Mouse (Mus musculus): Measurements from ENCODE around the gene Ccdc137.

Gene Ccdc137

DNA sequence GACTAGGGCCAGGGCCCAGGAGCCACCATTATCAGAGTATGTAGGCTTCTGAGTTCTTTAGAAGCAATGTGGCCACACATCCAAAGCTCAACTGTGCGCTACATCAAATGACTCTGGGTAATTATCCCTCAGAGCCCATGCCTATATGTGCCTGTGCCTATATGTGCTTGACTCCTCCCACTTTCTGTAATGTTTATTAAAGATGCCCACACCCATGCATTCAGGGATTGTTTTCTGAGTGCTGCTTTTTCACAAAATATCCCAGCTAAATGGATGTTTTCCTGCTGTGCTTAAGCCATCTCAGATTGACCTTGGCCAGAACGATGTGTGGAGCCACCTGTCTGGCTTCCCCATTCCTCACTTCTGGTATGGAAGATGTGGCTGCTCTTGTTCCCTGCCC is 5.6 kb downstream of the Ccdc137 start:
- DNase-seq (ENCODE audit: low spot score), result no peak

DNA sequence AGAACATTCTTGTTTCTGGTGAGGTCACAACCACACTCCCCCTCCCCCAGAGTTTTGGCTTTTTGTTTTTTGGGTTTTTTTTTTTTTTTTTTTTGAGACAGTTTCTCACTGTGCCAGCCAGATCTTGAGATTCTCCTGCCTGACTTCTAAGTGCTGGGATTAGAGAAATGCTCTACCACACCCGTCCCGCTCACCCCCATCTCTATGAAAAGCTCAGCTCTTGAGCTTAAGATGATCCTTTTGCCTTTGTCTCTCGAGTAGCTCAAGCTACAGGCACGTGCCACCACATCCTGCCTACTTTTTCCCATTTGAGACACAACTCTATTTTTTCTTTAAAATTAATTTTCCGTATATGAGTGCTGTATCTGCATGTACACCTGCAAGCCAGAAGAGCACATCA is 6.5 kb downstream of the Ccdc137 start:
- DNase-seq (ENCODE audit: low spot score), result no peak

DNA sequence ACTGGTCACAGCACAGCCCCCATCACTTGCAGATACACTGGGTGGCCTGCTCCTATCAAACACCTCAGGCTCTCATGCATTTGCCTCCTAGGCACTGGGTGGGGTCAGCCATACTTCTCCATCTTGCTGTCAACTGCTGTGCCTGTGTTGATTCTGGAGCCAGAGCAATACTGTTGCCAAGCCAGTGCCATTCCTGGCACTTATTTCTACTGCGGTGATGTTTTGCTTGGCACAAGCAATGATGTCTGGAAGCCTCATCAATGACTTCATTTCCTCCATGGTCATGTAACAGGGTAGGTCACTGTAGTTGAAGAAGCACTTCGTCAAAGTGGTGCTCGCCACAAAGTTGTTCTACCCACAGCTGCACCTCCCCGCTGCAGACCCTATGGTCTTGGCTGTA is 7.6 kb downstream of the Ccdc137 start:
- no peak for DNase-seq (ENCODE audit: low spot score)

DNA sequence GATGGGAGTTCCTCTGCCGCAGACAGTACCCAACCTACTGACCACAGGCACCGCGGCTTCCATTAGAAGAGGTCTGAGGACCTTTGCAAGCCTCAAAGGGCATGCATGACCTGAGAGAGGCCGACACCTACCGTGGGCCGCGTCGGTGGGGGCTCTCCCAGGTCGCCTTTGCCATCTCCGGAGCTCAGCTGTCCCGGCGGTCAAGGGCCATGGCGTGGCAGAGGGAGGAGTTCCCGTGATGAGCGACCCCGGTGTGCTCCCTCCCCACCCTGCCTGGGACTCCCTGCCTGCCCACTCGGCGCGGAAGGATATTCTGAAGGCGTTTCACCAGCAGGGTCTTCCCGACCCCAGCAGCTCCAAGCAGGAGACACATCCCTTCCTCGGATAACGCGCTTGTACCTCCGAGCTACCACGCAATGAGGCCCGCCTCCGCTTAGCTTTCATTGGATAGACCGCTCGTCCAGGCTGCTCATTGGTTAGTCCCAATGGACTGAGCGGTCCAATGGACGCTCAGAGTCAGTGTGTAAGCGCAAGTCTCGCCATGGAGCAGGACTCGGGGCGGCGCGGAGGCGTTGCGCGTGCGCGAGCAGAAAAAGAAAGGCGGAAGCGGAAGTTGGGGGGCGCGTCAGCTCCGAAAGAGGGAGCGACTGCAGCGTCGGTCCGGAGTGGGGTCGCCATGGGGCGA is 9.3 kb downstream of the Ccdc137 start, which contains the start of gene Arl16:
Gene Arl16 (minus strand): TSS at position 557 of the 685 bp plus-strand sequence.
- peak; percentile 99 for DNase-seq (ENCODE audit: low spot score)

DNA sequence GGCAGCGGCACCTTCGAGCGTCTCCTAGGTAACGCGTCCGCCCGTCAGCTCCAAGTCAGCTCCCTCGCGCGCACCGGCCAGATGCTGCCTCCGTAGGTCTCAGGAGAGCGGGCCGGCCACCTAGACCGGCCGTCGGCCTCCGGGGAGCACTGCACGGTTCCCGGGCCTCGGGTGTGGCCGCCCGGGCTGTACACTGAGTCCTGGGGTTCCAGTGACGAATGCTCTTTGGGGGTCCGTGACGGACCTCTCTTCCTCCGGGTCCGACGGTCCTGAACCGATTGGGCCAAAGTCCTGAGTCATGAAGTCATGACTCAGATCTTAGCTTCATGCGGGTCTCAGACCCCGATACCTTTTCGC is 9.8 kb downstream of the Ccdc137 start:
- no peak for DNase-seq (ENCODE audit: low spot score)

DNA sequence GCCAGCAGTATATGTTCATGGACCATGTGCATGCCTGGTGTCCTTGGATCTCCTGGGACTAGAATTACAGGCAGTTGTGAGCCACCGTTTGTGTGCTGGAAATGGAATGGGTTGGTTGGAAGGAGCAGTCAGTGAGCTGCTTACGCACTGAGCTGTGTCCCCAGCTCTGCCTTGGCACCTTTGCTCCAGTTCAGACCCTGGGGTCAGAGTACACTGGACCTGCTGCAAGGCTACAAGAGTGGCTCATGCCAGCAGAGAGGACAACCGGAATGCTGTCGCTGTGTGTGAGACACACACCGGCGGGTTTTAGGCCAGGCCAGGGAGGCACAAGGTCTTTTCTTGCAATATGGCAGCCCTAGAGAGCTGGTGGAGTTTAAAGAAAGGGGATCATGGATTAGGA is 14.1 kb downstream of the Ccdc137 start:
- DNase-seq (ENCODE audit: low spot score), result no peak

DNA sequence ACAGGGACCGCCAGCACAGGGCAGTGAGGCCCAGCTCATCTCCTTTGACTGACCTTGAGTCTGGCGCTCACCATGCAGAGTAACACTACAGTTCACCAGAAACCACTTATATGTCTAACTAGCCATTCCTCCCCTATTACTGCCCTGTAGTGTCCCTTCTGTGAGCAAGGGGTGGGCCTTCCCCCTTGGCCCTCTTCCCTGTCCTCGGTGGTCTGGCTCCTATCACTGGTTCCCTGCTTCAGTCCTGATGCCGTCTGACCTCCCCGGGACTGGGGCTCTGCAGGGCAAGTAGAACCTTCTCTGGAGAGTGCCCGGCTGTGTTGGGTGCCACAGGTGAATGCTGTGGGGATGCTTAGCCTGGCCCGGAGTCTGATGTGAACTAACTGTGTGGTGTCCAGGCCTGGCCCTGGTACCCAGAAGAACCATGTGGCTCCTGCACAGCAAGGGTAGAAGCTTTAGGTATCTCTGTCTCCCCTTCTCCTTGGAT is 25.6 kb downstream of the Ccdc137 start:
- DNase-seq (ENCODE audit: low spot score), result no peak

DNA sequence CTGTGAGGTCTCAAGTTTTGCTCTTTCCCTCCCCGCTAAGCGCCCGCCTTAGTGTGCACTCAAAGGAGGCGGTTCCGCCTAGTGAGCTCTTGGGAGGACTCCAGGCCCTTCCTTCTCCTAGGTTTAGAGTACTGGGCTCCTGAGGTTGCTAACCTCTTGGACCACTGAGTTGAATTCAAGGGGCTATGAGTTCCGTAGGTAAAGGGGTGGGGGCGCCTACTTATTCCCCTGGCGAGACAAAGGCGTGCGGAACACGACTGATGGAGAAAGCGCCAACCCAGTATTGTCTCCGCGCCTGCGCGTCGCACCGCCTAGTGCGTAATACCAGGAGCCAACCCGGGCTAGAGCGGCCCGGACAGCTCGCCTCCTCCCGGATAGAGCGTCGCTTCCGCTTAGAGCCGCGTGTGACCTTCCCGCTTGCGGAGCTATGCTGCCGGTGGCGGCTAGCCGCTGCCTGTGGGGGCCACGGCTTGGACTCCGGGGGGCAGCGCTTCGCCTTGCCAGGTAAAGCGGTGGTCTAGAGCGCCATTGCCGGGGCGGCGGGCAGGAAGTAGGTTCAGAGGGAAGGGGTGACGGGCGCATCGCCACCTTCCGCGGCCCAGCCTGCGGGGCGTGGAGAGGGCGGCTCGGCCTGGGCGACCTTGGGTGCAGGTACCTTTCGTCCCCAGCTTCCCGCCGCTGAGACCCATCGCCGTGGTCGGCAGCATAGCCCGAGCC is 26.5 kb downstream of the Ccdc137 start, which contains the start of gene Mrpl12:
Gene Mrpl12 (plus strand): TSS at position 349 of the 717 bp plus-strand sequence.
- peak; percentile 97 for DNase-seq (ENCODE audit: low spot score)

DNA sequence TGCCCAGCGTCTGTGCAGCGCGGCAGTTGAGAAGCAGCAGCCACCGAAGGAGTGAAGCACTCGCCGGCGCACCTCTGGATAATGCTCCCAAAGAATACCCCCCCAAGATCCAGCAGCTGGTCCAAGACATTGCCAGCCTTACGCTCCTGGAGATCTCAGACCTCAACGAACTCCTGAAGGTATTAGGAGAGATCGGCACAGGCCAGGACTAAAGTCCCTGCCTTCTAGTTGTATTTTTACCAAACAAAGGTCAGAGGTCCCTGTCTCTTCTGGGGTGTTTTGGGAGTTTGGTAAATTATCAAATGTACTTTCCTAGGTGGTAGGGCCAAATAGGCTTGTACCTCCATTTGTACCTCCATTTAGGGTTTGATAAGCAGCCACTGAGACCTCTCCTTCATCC is 27.3 kb downstream of the Ccdc137 start:
- DNase-seq (ENCODE audit: low spot score), result no peak

DNA sequence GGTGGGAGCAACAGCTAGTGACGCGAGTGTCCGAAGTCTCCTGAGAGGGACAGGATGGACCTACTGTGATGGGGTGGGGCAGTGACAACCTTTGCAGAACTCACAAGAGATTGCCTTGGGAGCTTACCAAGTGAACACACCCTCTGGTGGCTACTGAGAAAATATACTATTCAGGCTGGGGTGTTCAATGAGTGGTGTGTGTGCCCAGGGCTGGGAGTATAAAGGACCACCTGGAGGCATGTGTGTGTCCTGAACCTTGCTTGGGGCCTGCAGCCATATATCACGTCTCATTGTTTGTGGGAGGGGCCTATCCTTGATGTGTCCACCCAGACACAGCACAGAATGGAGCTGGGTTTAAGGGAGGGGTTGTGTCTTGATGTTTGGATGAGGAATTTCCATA is 30.6 kb downstream of the Ccdc137 start:
- DNase-seq (ENCODE audit: low spot score), result no peak

DNA sequence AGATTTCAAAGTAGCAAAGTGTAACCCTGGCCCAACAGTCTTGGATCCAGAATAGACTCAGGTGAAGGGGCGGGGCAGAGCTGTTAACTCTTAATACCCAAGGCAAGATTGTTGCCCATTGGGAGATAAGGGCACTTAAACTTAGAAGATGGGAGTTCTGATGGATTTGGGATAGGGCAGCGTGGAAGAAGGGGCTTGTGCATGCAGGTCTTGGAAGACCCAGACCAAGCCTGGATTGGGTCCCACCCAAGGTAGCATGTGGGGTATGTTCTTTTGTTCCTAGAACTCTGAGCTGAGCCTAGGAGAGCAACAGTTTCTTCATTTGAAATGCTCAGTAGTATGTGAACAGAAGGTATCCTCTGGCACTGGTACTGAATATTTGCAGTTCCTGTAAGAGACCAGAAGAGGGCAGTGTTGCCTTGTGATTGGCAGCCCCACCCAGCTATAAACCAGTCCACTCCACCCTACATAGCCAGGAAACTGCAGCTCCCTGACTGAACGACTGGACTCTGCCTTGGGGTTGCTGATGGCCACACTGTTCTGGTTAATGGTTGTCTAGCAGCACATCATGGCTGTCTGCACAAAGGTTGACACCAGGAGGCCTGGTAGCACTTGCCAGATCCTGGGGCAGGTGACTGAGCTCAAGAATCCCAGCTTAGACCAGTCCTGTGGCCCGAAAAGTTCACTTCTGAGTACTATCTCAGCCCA is 31.3 kb downstream of the Ccdc137 start:
- peak; percentile 95 for DNase-seq (ENCODE audit: low spot score)

DNA sequence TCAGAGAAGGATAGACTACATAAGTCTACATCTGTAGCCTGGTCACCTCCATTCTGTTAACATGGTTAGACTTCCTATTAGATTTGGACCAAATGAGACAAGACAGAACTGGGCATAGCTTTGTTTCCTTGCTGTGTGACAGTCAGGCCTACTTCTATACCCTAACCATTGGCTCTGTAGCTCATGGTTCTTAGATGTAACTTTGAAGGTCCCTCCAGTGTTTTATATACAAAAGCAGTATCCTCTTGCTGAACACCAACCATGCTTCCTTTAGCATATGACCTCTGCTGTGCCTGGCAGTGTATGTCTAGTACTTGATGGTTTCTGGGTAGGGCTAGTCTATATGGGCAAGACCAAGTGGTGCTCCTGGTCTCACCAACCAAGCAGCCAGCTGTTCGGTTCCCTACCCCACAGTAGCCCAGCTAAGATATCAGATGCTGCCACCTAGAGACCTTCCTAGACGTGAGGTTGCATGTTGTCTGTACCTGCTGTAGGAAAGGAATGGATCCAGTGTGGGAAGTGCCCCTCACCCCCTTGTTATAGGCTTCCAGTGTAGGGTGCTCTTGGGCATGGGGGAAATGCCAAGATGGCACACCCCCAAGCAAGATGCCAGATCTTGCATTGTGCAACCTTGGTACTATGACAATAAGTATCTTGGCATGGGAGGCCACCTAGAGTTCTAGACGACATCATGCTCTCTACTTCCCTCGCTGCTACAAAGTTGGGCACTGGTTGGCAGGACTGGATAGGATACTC is 32.6 kb downstream of the Ccdc137 start:
- no peak for DNase-seq (ENCODE audit: low spot score)

DNA sequence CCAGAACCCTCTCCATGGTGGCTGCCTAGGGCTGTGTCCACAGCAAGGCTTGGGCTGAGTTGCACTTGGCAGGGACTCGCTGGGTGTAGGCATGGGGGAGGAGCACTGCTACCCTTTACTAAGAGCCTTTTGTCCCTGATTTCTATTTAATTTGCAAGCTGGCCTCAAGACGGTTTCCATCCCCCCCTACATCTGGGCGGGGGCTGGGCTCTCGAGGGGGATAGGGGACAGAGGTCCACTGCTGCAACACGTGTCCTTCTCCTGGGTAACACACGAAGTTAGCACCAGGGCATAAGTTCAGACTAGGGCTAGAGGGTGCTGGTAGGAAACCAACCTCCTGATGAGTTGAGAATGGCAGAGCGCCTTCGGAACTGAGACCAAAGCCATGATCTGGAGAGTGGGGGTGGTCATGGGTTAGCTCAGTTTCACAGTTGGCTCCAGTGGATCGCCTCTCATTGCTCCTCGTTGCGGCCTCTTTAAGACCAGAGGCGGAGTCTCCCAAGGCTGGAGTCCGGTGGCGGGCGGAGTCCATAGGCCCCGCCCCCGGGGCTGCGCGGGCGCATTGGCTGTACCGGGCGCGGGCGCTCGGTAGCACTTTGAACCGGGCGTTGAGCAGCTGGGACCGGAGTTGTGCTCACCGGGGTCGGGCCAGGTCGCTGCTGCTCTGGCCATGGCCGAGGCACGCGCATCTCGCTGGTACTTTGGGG is 33.6 kb downstream of the Ccdc137 start, which contains the start of gene Slc25a10:
Gene Slc25a10 (plus strand): TSS at position 524 of the 707 bp plus-strand sequence.
- peak; percentile 94 for DNase-seq (ENCODE audit: low spot score)

DNA sequence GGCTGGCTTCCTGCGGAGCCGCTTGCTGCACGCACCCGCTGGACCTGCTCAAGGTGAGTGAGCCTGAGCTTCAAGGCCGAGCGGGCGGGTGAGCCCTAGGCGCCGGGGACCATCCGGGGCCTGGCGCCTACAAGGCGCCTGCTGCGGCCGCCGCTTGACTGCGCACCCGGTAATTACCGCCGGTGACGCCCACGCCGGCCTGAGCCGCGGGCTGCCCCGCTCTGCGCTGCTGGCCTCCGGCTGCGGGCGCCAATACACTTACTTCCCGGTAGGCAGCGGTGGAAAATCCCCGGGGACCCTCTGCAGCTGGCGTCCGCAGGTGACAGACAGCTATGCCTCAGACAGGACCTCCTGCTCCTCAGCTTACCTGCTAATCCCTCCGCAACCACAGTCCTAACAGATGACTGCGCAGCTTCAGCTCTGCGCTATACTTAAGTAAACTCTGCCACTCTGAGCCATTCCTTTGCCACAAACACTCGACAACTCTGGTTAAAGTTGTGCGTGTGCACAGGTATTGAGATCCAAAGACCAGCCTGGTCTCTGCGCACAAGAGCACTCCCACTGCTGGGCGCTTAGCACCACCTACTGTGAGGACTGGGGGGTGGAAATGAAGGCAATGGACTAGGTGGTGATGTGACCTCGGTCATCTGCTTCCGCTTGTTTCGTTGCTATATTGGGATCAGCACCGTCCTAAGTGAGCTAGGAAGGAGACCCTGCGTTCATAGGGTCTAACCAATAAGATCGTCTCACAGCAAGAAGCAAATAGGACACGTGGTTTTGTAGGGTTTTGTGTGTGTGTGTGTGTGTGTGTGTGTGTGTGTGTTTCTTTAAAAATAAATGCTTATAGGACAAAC is 34.3 kb downstream of the Ccdc137 start:
- peak; percentile 42 for DNase-seq (ENCODE audit: low spot score)

DNA sequence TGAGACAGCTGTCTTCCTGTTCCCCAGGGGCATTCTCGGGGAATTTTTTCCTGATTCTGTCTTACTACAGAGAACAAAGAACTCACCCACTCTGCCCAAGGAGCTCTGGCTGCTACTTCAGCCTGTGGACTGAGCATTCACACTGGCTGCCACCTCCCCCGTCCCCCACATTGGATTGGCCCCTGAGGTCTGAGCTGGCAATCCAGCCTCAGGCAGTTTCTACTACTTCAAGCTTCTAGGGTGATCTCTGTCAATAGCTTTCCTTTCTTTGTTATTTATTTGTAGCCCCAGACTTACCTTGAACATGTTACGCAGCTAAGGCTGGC is 34.9 kb downstream of the Ccdc137 start:
- peak; percentile 38 for DNase-seq (ENCODE audit: low spot score)

DNA sequence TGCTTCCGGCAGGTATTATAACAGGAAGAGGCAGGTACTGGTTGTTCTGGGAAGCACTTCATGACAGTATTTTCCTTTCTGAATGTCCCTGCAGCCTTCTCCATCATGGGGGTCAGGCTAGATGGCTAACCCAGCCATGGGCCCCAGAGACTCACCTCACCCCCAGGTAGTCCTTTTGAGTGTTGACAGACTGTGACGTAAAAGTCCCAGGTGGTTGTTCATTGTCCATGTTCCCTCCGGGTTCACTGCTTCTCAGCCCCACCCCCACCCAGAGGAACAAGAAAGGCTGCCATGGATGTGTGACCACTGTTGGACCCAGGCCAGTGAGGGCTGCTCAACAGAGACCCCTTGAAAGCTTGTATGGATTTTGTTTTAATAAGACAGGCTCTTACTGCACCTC is 35.4 kb downstream of the Ccdc137 start:
- DNase-seq (ENCODE audit: low spot score), result no peak

DNA sequence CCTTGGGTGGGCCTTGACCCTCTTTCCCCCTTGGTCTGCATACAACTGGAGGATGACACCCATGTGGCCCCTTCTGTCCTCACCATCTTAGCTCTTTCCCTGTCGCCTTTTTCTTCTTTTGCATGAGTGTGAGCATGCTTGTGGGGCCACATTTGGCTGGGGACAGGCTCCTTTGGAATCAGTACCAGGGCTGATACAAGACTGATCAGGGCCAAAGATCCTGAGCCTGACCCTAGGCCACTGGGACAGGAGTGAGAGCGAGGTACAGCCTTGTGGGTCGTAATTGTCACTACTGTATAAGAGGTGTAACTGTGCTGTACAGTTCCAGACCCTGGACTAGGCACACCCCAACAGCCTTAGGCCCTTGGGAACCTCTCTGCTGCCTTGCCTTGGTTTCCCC is 36.0 kb downstream of the Ccdc137 start:
- DNase-seq (ENCODE audit: low spot score), result no peak

DNA sequence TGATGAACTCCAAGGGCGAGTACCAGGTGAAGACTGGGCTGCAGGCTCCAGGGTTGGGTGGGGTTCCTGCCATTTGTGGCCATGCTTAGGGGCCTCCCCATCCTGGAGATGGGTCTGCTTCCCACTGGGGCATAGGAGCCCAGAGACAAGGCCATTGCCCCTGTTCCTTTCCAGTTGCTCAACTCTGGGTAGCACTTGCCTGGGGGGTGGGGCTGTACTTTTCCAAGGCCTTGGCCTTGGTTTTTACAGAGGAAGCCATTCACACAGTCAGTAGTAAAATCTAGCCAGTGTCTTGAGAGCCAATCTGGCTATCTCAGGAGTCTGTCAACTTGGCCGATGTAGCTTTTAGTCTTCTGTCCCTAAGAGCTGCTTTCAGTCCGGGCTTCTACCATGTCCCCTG is 39.5 kb downstream of the Ccdc137 start:
- DNase-seq (ENCODE audit: low spot score), result no peak

DNA sequence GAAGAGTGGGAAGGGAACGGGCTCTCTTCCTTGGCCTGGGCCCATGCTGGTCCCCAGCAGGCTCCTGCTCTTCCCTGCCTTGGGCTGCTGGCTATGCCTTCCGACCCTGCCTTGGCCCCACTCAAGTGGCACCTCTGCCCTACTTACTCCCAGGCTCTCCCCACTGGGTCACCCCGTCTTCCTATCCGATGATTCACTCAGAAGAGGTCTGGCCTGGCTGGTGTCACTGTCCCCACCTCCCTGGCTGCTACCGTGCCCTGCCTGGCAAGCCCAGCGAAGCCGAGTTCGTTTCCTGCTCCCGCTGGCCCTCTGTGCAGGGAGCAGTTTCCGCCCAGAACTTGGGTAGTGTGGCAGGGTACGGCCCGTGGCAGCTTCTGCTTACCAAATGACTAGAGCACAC is 40.3 kb downstream of the Ccdc137 start:
- DNase-seq (ENCODE audit: low spot score), result no peak

DNA sequence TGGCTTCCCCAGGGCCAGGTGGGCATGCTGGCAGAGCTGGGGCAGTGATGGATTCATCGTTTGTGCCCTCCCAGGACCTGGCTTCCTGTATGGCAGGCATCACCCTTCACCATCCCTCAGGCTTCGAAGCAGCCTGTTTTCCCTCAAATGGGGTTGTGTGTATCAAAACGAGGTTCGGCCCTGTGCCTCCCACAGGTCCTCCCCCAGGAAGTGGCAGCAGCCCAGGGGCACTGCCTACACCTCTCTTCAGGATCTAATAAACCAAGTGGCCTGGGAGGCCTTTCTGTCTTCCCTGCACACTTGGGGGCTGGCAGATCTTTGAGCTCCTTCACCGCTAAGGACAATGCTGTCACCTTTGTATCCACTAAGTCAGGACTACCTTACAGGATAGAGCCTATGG is 41.0 kb downstream of the Ccdc137 start:
- DNase-seq (ENCODE audit: low spot score), result no peak

DNA sequence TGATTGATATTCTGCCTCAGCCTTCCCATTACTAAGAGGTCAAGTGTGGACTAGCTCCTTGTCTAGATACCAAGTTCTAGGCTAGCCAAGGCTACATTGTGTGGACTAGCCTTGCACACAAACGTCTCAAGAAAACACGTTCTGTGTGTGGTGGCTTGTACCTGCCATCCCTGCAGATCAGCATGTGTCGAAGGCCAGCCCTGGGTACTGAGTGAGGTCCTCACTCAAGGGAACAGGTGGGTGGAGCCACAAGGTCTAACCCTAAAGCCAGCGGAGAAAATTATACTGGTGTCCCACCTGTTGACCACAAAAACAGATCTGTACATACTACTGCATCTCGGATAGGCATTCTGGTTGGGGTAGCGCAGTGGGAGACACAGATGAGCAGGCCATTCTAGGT is 42.0 kb downstream of the Ccdc137 start:
- no peak for DNase-seq (ENCODE audit: low spot score)

Data from retina, embryonic 14.5 days (tissue).